Mouse (Mus musculus) granulocyte monocyte progenitor cell, adult 5-6 weeks (primary cell): ENCODE results near the gene Nol12. TPM values are rescaled to one million over a fixed set of nuclear protein-coding genes. Genes with fewer than 3 reads are reported as not detected.
A peak's percentile ranks its signal among the peaks of the same experiment; 100 is the strongest.

Experiments used
- ATAC-seq: replicated peaks from 2 replicates; pipeline ENCODE4 v1.8.0; 2016; ENCODE audit warnings: mild to moderate bottlenecking, moderate TSS enrichment, inconsistent platforms; ENCODE audit not compliant: poor library complexity, severe bottlenecking
- total RNA-seq, 2 experiments: library from RNA; stranded (forward) in 1 of 2; stranded (reverse) in 1 of 2; fragments of 200-712, 200-1000 nt in 1 of 2; fragments of >200 nt in 1 of 2; fragmentation: Nextera tagmentation in 1 of 2; gene quantifications; 2 replicates each; pipeline ENCODE4 v1.2.3; 2014 to 2017

Gene Nol12
- total RNA-seq, 2 experiments from 2014 or later: 30.7 to 34.4 TPM

DNA sequence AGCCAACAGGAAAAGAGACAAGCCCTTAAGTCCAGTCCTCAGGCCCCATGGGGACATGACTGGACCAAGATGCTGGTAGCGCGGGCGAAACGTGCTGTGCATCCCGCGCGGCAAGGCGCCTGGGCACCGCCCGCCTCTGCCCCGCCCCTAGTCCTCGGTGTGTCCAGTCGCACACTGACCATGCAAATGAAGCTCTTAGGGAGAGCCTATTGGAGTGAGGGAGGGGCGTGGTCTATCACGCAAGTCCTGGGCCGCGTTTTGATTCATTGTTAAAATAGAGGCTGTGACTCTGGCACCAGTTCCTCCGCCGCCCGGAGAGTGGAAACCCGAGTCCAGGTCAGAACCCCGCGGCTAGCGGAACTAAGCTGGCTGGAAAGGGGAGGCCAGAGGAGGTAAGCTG lies 12.9 kb downstream of the Nol12 start, which contains the start of gene Triobp:
Gene Triobp (plus strand): TSS at position 68 of the 400 bp plus-strand sequence.
- peak; percentile 96 for ATAC-seq

DNA sequence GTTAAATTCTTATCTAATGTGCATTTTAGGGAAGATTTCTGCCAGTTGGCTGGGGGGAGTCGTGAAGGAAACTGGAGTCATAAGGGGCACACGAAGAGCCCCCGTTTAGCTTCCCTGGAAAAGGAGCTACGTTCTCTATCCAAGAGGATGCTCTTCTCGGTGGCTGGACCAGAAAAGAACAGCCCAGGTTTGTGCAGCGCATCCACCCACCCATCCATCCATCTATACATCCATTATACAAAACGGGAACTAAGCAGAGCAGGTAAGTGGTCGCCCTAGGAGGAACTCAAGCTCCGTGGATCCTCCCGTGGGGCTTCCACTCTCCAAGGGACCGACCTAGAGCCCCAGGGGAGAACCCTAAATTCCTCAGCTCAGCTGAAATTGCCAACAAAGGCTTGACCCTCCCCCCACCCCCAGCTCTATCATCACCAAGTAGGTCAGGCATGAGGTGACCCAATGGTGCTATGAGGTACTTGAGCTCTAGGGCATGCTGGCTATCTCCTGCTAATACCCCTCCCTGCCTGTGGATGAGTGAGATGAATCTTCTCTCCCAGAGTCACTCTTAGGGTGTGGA lies 13.5 kb downstream of the Nol12 start:
- ATAC-seq: no peak

DNA sequence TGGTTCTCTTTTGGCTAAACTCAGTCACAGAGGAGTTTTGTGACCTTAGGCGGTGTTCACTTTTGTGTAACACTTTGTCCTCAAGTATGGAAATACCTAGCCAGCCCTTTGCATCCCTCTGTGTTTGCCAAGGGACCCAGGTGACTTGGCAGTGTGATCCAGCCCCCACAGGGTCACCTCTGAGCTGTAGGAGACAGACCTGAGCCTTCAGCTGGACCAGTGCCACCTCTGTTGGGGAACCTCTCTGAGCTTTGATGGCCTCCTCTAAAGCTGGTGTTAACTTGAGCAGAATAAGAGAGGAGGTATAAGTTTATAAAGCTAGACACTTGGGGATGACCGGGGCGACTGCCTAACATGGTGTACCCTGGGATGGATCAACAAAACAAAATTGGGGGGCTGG lies 14.2 kb downstream of the Nol12 start:
- ATAC-seq: no peak

- ATAC-seq: no peak
Observed at GRCm38 (mm10) chr15:78955663-78956062, 20.9 kb downstream of the Nol12 start.

DNA sequence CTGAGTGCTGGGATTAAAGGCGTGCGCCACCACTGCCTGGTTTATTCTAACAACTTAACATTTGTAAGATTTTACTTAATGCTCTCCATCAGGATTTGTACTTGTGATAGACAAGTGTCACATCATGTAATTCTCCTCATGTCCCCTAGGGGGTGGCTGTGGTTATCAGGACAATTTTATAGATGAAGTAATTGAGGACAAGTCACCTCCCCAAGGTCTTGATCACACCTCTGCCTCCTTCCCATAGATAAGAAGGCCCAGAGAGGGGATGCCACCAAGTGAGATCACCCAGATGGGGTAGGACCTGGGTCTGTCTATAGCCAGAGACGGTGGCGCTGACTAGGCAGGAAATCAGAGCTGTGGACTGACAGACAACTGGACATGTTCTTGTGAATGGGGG lies 21.6 kb downstream of the Nol12 start:
- peak; percentile 35 for ATAC-seq

- no peak for ATAC-seq
Observed at GRCm38 (mm10) chr15:78957021-78957420, 22.3 kb downstream of the Nol12 start.

- no peak for ATAC-seq
Observed at GRCm38 (mm10) chr15:78959537-78959936, 24.8 kb downstream of the Nol12 start.

DNA sequence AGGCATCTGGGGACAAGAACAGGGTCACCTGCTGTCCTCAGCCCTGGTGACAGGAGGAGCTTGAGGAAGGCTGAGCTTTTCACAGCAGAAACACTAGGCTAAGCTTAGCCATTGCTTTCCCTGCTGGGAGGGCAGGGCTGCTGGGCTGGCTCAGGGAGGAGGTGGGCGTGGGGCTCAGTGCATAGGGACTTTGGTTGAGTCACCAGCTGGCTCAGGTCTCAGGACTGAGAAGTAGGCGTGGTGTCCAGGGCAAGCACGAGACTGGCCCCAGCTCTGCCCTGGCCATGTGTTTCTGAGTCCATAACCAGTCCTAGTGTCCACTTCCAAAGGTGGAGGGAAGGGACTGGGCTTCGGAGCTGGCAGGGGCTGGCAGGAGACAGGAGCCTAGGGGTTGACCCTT lies 25.4 kb downstream of the Nol12 start:
- ATAC-seq: no peak

- peak; percentile 80 for ATAC-seq
Observed at GRCm38 (mm10) chr15:78962885-78963284, 28.2 kb downstream of the Nol12 start.

DNA sequence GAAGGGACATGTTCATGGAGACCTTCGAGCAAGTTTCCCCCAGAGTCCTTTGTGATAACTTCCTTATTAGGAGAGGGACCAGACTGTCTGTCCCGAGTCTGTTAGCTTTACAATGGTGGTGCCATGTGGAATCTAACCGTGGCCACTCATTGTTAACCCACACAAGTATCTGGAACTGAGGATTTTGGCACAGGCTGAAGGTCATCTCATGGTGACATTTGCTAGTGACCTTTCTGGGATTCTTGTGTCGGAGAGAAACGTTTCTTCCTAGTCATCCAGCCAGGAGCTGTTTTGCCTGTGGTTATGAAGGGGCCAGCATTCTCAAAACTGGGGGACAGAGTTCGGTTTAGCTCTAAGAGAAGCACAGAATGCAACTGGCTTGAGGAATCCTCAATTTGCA lies 36.9 kb downstream of the Nol12 start:
- ATAC-seq: no peak

DNA sequence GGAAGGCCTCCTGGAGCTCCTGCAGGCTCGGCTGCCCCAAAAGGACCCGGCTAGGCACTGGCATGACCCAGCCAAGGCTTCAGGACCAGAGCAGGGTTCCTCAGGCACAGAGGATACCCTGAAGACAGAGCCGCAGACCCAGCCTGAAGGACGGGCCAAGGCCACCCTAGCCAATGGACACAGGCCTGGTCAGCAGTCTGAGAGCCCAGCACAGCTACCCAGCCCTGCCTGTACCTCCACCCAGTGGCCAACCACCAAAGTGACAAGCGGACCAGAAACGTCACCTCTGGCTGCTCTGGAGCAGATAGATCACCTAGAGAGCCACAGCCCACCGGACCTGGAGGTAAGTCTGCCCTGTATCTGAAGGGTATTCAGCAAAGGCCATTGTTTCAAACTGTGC lies 39.2 kb downstream of the Nol12 start:
- no peak for ATAC-seq

DNA sequence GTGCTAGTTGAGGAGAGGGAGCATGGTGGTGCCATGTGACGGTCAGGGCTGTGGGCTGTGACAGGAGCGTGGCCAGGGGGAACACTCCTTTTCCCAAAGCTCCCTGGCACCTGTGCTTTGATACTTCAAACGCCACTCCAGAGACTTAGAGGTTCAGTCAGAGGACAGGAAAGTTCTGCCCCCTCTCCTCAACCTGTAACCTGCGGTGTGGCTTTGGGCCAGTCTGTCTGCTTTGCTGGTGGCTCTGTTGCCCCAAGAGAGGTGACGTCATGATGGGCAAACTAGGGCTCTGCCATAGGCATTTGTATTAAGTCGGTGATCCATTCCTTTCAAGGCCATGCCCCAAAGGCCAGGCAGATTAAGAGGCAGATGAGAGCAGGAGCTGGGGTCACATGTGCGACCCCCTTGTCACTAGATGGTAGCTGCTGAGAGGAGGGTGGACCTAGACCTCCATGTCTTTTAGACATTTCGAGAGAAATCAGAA lies 43.0 kb downstream of the Nol12 start:
- ATAC-seq: no peak

- ATAC-seq: peak; percentile 55
Observed at GRCm38 (mm10) chr15:78978875-78979274, 44.1 kb downstream of the Nol12 start.

DNA sequence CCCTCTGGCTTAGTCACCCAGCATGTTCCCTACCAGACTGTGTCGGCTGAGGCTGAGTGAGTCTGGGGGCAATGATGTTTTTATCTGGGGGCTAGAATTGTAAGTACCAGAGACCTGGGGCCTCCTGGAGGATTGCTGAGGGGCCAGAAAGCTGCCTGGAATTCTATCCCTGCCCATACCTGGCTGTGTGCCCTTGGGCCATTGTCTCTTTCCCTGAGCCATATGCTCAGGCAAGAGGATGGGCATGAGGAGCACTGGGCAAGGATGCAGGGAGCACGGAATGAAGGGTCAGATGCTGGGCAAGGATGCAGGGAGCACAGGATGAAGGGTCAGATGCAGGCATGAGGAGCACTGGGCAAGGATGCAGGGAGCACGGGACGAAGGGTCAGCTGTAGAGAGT lies 45.4 kb downstream of the Nol12 start:
- no peak for ATAC-seq

DNA sequence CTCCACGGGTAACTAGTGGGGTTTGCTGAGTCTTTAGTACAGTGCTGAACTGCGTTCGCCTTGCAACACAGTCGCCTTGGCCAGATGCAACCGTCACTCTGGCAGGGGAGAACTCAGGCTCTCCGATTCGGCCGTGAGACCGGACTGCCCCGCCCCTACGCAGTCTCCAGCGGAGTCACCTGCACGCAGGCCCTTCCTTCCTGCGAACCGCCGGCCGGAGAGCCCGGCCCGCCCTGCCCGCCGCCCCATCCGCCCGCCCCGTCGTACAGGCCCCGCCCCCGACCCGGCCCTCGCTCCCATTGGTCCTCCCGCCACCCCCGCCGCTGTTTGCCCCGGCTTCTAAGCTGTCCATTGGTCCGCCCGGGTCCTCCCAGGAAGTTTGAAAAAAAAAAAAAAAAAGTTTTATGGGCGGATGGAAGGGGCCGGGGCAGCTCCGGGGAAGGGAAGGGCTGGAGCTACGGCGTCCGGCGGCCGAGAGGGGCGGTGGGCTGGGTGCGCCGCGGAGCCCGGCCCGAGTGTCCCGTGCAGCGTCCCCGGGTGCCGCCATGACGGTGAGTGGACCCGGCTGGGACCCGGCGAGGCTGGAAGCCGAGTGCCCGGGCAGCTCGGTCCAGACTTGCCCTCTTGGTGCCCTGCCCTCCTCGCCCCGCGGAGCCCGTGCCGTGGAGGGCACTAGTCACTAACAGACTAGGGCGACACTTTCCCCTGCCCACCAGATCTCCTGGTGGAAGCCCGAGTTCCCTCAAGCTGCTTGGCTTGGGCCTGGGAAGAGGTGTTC lies 48.1 kb downstream of the Nol12 start:
- peak; percentile 69 for ATAC-seq

- peak; percentile 48 for ATAC-seq
Observed at GRCm38 (mm10) chr15:78983436-78984285, 48.9 kb downstream of the Nol12 start.

DNA sequence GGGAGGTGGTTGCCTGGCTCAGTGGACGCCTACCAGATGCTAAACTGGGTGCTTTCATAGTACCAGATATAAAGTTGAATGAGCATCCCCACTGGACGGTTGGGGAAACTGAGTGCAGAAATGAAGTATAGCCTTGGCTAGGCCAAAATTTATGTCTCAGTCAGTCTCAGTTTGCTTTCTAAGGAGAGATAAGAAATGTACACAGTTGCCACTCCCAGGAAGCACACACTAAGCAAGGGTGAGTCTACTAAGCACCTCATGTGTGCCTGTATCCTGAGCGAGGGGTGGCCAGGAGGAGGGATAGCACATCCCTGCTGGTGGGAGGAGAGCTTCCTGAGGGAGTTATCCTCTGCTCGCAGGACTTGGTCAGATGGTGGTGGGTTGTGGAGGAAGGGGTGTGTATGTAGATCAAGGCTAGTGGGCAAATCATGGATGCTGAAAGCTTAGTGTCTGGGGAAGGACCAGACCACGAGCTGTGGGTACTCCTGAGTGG lies 49.6 kb downstream of the Nol12 start:
- no peak for ATAC-seq

DNA sequence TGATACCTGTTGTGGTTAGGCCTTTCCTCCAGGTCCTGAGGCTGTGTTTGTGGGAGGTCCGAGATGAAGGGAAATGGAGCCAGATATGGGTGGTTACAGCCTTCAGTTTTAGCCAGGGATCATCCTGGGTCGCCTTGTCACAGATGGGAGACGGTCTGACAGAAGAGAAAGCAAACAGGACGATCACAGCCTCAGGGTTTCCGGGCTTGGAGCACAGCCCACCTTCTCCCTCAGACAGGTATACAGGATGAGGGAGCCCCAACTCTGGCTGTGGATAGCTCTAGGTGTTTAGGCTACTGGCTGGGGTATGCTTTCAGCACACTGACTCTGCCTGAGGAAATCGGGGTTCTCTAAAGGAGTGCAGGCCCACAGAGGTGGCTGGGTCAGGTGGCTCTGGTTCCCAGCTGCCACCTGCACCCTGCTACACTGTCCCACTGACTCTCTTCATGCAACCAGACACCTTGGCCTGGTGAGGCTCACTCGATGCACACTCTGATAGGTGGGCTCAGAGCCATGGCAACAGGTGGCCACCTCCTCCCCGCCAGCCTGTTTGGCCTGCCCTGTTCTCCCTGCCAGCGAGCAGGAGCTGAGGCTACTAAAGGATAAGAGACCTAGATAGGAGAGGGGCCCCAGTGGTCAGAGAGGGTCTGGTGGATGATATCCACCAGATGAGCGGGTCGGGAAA lies 51.9 kb downstream of the Nol12 start:
- no peak for ATAC-seq

DNA sequence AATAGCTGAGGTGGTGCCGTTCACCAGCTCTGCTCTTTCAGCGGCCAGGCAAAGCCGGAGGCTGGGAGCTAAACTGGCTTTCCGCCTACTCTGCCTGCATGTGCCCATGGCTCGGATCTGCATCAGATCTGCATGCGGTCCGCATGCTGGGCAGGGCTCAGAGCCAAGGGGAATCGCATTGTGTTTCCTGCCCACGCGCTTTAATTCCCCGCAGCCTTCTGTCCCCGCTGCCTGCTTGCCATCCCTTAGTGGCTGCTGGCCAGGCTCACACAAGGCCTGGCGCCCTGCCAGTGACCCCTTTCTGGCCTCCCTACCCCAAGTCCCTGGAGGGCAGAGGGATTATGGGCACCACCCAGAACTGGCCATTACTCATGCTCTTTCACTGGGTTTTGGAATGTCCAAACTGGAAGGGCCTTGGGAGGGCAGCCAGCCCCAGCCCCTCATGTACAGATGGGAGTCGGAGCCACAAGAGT lies 53.8 kb downstream of the Nol12 start:
- no peak for ATAC-seq
